In genomic region chr2:173545992-173546703, GRCm38 (mm10) we compare ENCODE assay signal across 8 mouse cellular contexts. TPM values are rescaled to one million over a fixed set of nuclear protein-coding genes. Genes with fewer than 3 reads are reported as not detected.
DNase-seq lines count a peak whose midpoint lies in the region; ATAC-seq and TF ChIP-seq lines count a peak whose summit lies in the region.

No protein-coding gene starts in this region.

- 0 out of 2 replicates have a peak, but pooled peaks cover 6% of the 10 kb centered on the region for H3K4me1 ChIP-seq in embryonic facial prominence, embryonic 15.5 days
- peaks cover 8% of the 10 kb centered on the region; the same call in 1 of the 2 replicates for H3K4me1 ChIP-seq in heart, embryonic 10.5 days
- H3K4me1 ChIP-seq in kidney, embryonic 15.5 days: 0 out of 2 replicates have a peak, but pooled peaks cover 10% of the 10 kb centered on the region
- H3K4me1 ChIP-seq in liver, adult 2 months (ENCODE audit: control insufficient read depth, insufficient read depth, low read length): no peaks in the 10 kb centered on the region
- no peaks in the 10 kb centered on the region for H3K4me1 ChIP-seq in stomach, embryonic 14.5 days (ENCODE audit: control insufficient read depth, insufficient read depth, low read length)

- H3K36me3 ChIP-seq in embryonic facial prominence, embryonic 15.5 days: no peaks in the 10 kb centered on the region
- no peaks in the 10 kb centered on the region for H3K36me3 ChIP-seq in heart, embryonic 10.5 days
- H3K36me3 ChIP-seq in kidney, embryonic 15.5 days: no peaks in the 10 kb centered on the region
- no peaks in the 10 kb centered on the region for H3K36me3 ChIP-seq in liver, adult 2 months (ENCODE audit: control insufficient read depth, insufficient read depth, low read length)
- H3K36me3 ChIP-seq in stomach, embryonic 14.5 days (ENCODE audit: control insufficient read depth, insufficient read depth, low read length): no peaks in the 10 kb centered on the region

- no peaks in the 10 kb centered on the region for H3K79me2 ChIP-seq in liver, adult 2 months (ENCODE audit: control insufficient read depth, insufficient read depth, low read length)

- no peaks in the 10 kb centered on the region for H3K9me3 ChIP-seq in embryonic facial prominence, embryonic 15.5 days (replicated peaks)
- H3K9me3 ChIP-seq in heart, embryonic 10.5 days: no peaks in the 10 kb centered on the region
- H3K9me3 ChIP-seq in kidney, embryonic 15.5 days (replicated peaks): no peaks in the 10 kb centered on the region
- H3K9me3 ChIP-seq in stomach, embryonic 14.5 days (ENCODE audit: control insufficient read depth, low read depth, low read length): no peaks in the 10 kb centered on the region

- no peak for TF ChIP-seq POLR2A in liver, adult 2 months (IDR thresholded peaks at IDR 0.05; ENCODE audit: extremely low read depth, insufficient read depth, low read length)

- H3K27ac ChIP-seq in embryonic facial prominence, embryonic 15.5 days (replicated peaks): no peak overlapping the region
- no peak overlapping the region for H3K27ac ChIP-seq in heart, embryonic 10.5 days
- no peak overlapping the region for H3K27ac ChIP-seq in kidney, embryonic 15.5 days
- no peak overlapping the region for H3K27ac ChIP-seq in liver, adult 2 months (replicated peaks; ENCODE audit: insufficient read depth, low read depth, low read length)
- no peak overlapping the region for H3K27ac ChIP-seq in stomach, embryonic 14.5 days (ENCODE audit: low read length)

- 43% methylated on average over 15 of the region's 15 CpGs for WGBS in embryonic facial prominence, embryonic 15.5 days
- WGBS in heart, embryonic 10.5 days: 45% methylated on average over 15 of the region's 15 CpGs
- 41% methylated on average over 15 of the region's 15 CpGs for WGBS in kidney, embryonic 15.5 days
- WGBS in liver, adult 2 months: 43% methylated on average over 15 of the region's 15 CpGs
- WGBS in stomach, embryonic 14.5 days: 42% methylated on average over 15 of the region's 15 CpGs

- TF ChIP-seq CTCF in liver, adult 2 months (IDR thresholded peaks at IDR 0.05; ENCODE audit: low read depth, low read length): peak; percentile 96

- peak; percentile 61 for DNase-seq in 416B (ENCODE audit: low read depth)
- DNase-seq in adrenal gland, postnatal 4 days (ENCODE audit: low spot score in 2 of 2): peak; percentile 55 to 68
- DNase-seq in heart, embryonic 10.5 days (ENCODE audit: low spot score): peak; percentile 81
- DNase-seq in liver, adult 2 months (ENCODE audit: extremely low read depth, low read depth, low spot score): peak; percentile 46
- peak; percentile 86 for DNase-seq in neural tube, embryonic 10.5 days (ENCODE audit: extremely low spot score, low spot score)

- no peak overlapping the region for H3K4me3 ChIP-seq in embryonic facial prominence, embryonic 15.5 days (replicated peaks)
- H3K4me3 ChIP-seq in heart, embryonic 10.5 days: no peak overlapping the region
- H3K4me3 ChIP-seq in kidney, embryonic 15.5 days (replicated peaks): no peak overlapping the region
- H3K4me3 ChIP-seq in liver, adult 2 months (ENCODE audit: insufficient read depth, low read depth, low read length): no peak overlapping the region
- H3K4me3 ChIP-seq in stomach, embryonic 14.5 days (ENCODE audit: low read depth, low read length): no peak overlapping the region

- H3K27me3 ChIP-seq in embryonic facial prominence, embryonic 15.5 days: no peaks in the 10 kb centered on the region
- peaks cover 53% of the 10 kb centered on the region for H3K27me3 ChIP-seq in heart, embryonic 10.5 days (ENCODE audit: insufficient read depth, poor library complexity, severe bottlenecking)
- H3K27me3 ChIP-seq in kidney, embryonic 15.5 days: peaks cover 33% of the 10 kb centered on the region
- no peaks in the 10 kb centered on the region for H3K27me3 ChIP-seq in liver, adult 2 months (ENCODE audit: control insufficient read depth, insufficient read depth, low read length)
- no peaks in the 10 kb centered on the region for H3K27me3 ChIP-seq in stomach, embryonic 14.5 days (ENCODE audit: control insufficient read depth, insufficient read depth, low read length)

- H3K9ac ChIP-seq in embryonic facial prominence, embryonic 15.5 days: no peak overlapping the region
- H3K9ac ChIP-seq in kidney, embryonic 15.5 days: no peak overlapping the region
- H3K9ac ChIP-seq in liver, adult 2 months (ENCODE audit: low read depth, low read length): no peak overlapping the region
- no peak overlapping the region for H3K9ac ChIP-seq in stomach, embryonic 14.5 days (replicated peaks; ENCODE audit: low read depth, low read length)

- no peak overlapping the region for H3K4me2 ChIP-seq in embryonic facial prominence, embryonic 15.5 days (replicated peaks)
- H3K4me2 ChIP-seq in kidney, embryonic 15.5 days: no peak overlapping the region
- no peak overlapping the region for H3K4me2 ChIP-seq in stomach, embryonic 14.5 days (replicated peaks; ENCODE audit: low read depth, low read length)

- peak; percentile 40; the same call in 1 of the 2 replicates for ATAC-seq in embryonic facial prominence, embryonic 15.5 days (ENCODE audit: insufficient number of reproducible peaks, low FRiP score, low TSS enrichment, low read depth)
- peak; percentile 61 for ATAC-seq in kidney, embryonic 15.5 days (replicated peaks; ENCODE audit: low FRiP score)
- ATAC-seq in stomach, embryonic 14.5 days (ENCODE audit: insufficient number of reproducible peaks, insufficient read depth, low FRiP score, low read depth): peak; percentile 66; the same call in 1 of the 2 replicates

RNA-seq across cellular contexts. Expression of gene 1700021F07Rik, which starts 23.8 kb away (rescaled TPM):
- total RNA-seq in adrenal gland, postnatal 4 days (2021): not detected
- polyA plus RNA-seq in embryonic facial prominence, embryonic 15.5 days (2015; fragmentation: Nextera tagmentation; extraction: Ambion mirVana): not detected in 2 replicates
- polyA plus RNA-seq in heart, embryonic 10.5 days (2016; fragmentation: Nextera tagmentation; extraction: Ambion mirVana): not detected in 2 replicates
- polyA plus RNA-seq in kidney, embryonic 15.5 days (2015; fragmentation: Nextera tagmentation; extraction: Ambion mirVana): not detected in 2 replicates
- total RNA-seq in liver, adult 2 months (2014; rRNA removed): not detected in 2 replicates
- not detected in 2 replicates for polyA plus RNA-seq in liver, adult 2 months (2012; rRNA removed)
- polyA plus RNA-seq in stomach, embryonic 14.5 days (2014; fragmentation: Nextera tagmentation; extraction: Ambion mirVana): not detected in 2 replicates

RNA-seq across cellular contexts. Expression of gene Ankrd60, which starts 32.0 kb away (rescaled TPM):
- total RNA-seq in adrenal gland, postnatal 4 days (2021): not detected
- not detected in 2 replicates for polyA plus RNA-seq in embryonic facial prominence, embryonic 15.5 days (2015; fragmentation: Nextera tagmentation; extraction: Ambion mirVana)
- polyA plus RNA-seq in heart, embryonic 10.5 days (2016; fragmentation: Nextera tagmentation; extraction: Ambion mirVana): not detected in 2 replicates
- polyA plus RNA-seq in kidney, embryonic 15.5 days (2015; fragmentation: Nextera tagmentation; extraction: Ambion mirVana): not detected in 2 replicates
- total RNA-seq in liver, adult 2 months (2014; rRNA removed): 0.54 TPM in 1 of 2 replicates, not detected in the other
- not detected in 2 replicates for polyA plus RNA-seq in liver, adult 2 months (2012; rRNA removed)
- not detected in 2 replicates for polyA plus RNA-seq in stomach, embryonic 14.5 days (2014; fragmentation: Nextera tagmentation; extraction: Ambion mirVana)
